Mouse (Mus musculus) limb, embryonic 14.5 days (tissue): ENCODE data around the gene Mb. TPM values are rescaled to one million over a fixed set of nuclear protein-coding genes. Genes with fewer than 3 reads are reported as not detected.

Experiments
- ATAC-seq: fragments of 200-750 bp; cut with Nextera tagmentation; 2 replicates; pipeline ENCODE4 v1.8.0; 2017; ENCODE audit warnings: low read depth, moderate number of reproducible peaks, moderate TSS enrichment; ENCODE audit not compliant: low FRiP score
- DNase-seq: peaks from one replicate; pipeline ENCODE4 v3.0.0-alpha.2; 2015; ENCODE audit warnings: low spot score
- H3K27ac ChIP-seq: fragments of 300-500 bp; sonication (generic); replicated peaks from 2 replicates; pipeline ENCODE4 v1.5.1; 2014; ENCODE audit warnings: low read depth, mild to moderate bottlenecking, low read length, moderate library complexity, mixed read lengths
- H3K27me3 ChIP-seq: fragments of 300-500 bp; sonication (generic); 2 replicates; pipeline ENCODE4 v1.6.1; 2014; ENCODE audit warnings: low read length, mixed read lengths; ENCODE audit not compliant: control insufficient read depth, insufficient read depth
- H3K36me3 ChIP-seq: fragments of 300-500 bp; sonication (generic); 2 replicates; pipeline ENCODE4 v1.6.1; 2014; ENCODE audit warnings: mild to moderate bottlenecking, low read length, moderate library complexity, mixed read lengths; ENCODE audit not compliant: control insufficient read depth, insufficient read depth
- H3K4me1 ChIP-seq: fragments of 300-500 bp; sonication (generic); 2 replicates; pipeline ENCODE4 v1.6.1; 2014; ENCODE audit warnings: antibody characterized with exemption, low read length, mixed read lengths; ENCODE audit not compliant: control insufficient read depth, insufficient read depth
- H3K4me2 ChIP-seq: fragments of 300-500 bp; sonication (generic); replicated peaks from 2 replicates; pipeline ENCODE4 v1.6.1; 2014; ENCODE audit warnings: low read depth, mild to moderate bottlenecking, low read length, moderate library complexity; ENCODE audit not compliant: severe bottlenecking
- H3K4me3 ChIP-seq: fragments of 300-500 bp; sonication (generic); replicated peaks from 2 replicates; pipeline ENCODE4 v1.5.1; 2014; ENCODE audit warnings: low read length
- H3K9ac ChIP-seq: fragments of 300-500 bp; sonication (generic); 2 replicates; pipeline ENCODE4 v1.6.1; 2014; ENCODE audit warnings: mild to moderate bottlenecking, low read depth, low read length, moderate library complexity; ENCODE audit not compliant: severe bottlenecking
- H3K9me3 ChIP-seq: fragments of 300-500 bp; sonication (generic); 2 replicates; pipeline ENCODE4 v1.6.1; 2016; ENCODE audit warnings: low read length; ENCODE audit not compliant: control insufficient read depth
- POLR2A ChIP-seq: fragments of 200-500 bp; IDR thresholded peaks from 2 replicates; pipeline ENCODE4 v1.8.0; 2012; ENCODE audit warnings: inconsistent platforms, mild to moderate bottlenecking, moderate library complexity, borderline replicate concordance; ENCODE audit not compliant: insufficient read depth, insufficient read length; ENCODE audit errors: extremely low read depth
- WGBS: fragments of 180-500 bp; shearing (Covaris S2); extraction: QIAGEN DNeasy Blood & Tissue Kit; methylation state at CpG from one replicate; pipeline ENCODE4 v1.1.7; 2014; 5-methylcytosine and 5-hydroxymethylcytosine counted together
- polyA plus RNA-seq, 2 experiments: library from polyadenylated mRNA; depleted of rRNA in 1 of 2; stranded (reverse) in 1 of 2; unstranded in 1 of 2; fragments of >200 nt; fragmentation: Nextera tagmentation in 1 of 2; extraction: Ambion mirVana in 1 of 2; gene quantifications; 2 replicates each; pipeline versions ENCODE4 v1.2.1 to v1.2.3; 2012 to 2014

Mb gene
- polyA plus RNA-seq, 2 experiments: 10.4 to 12.0 TPM

- Histone ChIP-seq H3K27me3 (no peaks in the 10 kb centered on the region), H3K4me1 (no peaks in the 10 kb centered on the region), H3K27ac (no peak overlapping the region), H3K4me2 (no peak overlapping the region), H3K36me3 (no peaks in the 10 kb centered on the region), H3K9ac (no peak overlapping the region), H3K9me3 (no peaks in the 10 kb centered on the region), H3K4me3 (no peak overlapping the region)
- no peak for ATAC-seq
- TF ChIP-seq POLR2A: no peak
- WGBS: 50% methylated on average over 21 of the region's 21 CpGs
- DNase-seq: no peak
Observed at GRCm38 (mm10) chr15:76998878-76999588, 51.4 kb downstream of the Mb start.

- H3K4me3 ChIP-seq: no peak overlapping the region
- H3K27ac ChIP-seq: no peak overlapping the region
- no peaks in the 10 kb centered on the region for H3K4me1 ChIP-seq
- no peaks in the 10 kb centered on the region for H3K27me3 ChIP-seq
- 73% methylated on average over 2 of the region's 2 CpGs for WGBS
- no peak overlapping the region for H3K9ac ChIP-seq
- TF ChIP-seq POLR2A: no peak
- ATAC-seq (no peak), DNase-seq (no peak)
- H3K36me3 ChIP-seq: no peaks in the 10 kb centered on the region
- H3K4me2 ChIP-seq: no peak overlapping the region
- no peaks in the 10 kb centered on the region for H3K9me3 ChIP-seq
Observed at GRCm38 (mm10) chr15:76998048-76998447, 52.4 kb downstream of the Mb start.

- H3K4me1 ChIP-seq: no peaks in the 10 kb centered on the region
- H3K27me3 ChIP-seq: no peaks in the 10 kb centered on the region
- no peak for TF ChIP-seq POLR2A
- WGBS: 64% methylated on average over 3 of the region's 3 CpGs
- ATAC-seq (no peak), DNase-seq (no peak)
- H3K9me3 ChIP-seq: no peaks in the 10 kb centered on the region
- H3K9ac ChIP-seq: no peak overlapping the region
- H3K4me2 ChIP-seq: no peak overlapping the region
- H3K36me3 ChIP-seq: no peaks in the 10 kb centered on the region
- no peak overlapping the region for H3K27ac ChIP-seq
- H3K4me3 ChIP-seq: no peak overlapping the region
Observed at GRCm38 (mm10) chr15:76994413-76994812, 56.1 kb downstream of the Mb start.

- Histone ChIP-seq H3K4me1 (peaks cover 7% of the 10 kb centered on the region), H3K9ac (peak overlapping the region; percentile 52), H3K27ac (no peak overlapping the region), H3K9me3 (no peaks in the 10 kb centered on the region), H3K36me3 (no peaks in the 10 kb centered on the region), H3K27me3 (no peaks in the 10 kb centered on the region), H3K4me2 (peak overlapping the region; percentile 71), H3K4me3 (peak overlapping the region; percentile 40)
- WGBS: 8% methylated on average over 21 of the region's 21 CpGs
- ATAC-seq (peak; percentile 86), DNase-seq (peak; percentile 66)
- no peak for TF ChIP-seq POLR2A
Observed at GRCm38 (mm10) chr15:76987542-76988094, 62.9 kb downstream of the Mb start.

- WGBS: 15% methylated on average over 11 of the region's 11 CpGs
Observed at GRCm38 (mm10) chr15:76987137-76987536, 63.3 kb downstream of the Mb start.

More at GRCm38 (mm10) chr15:76987137-76987536, 63.3 kb downstream of the Mb start:
- H3K9me3 ChIP-seq: no peaks in the 10 kb centered on the region
- peak overlapping the region; percentile 40 for H3K4me3 ChIP-seq
- no peaks in the 10 kb centered on the region for H3K27me3 ChIP-seq
- H3K27ac ChIP-seq: no peak overlapping the region
- H3K36me3 ChIP-seq: no peaks in the 10 kb centered on the region
- H3K9ac ChIP-seq: peak overlapping the region; percentile 52
- DNase-seq: no peak
- no peak for TF ChIP-seq POLR2A
- H3K4me2 ChIP-seq: peak overlapping the region; percentile 71
- ATAC-seq: no peak
- H3K4me1 ChIP-seq: peaks cover 7% of the 10 kb centered on the region
